Mouse (Mus musculus) erythroblast, adult 5-6 weeks (primary cell): ENCODE data around the gene Hist1h2bn. TPM values are rescaled to one million over a fixed set of nuclear protein-coding genes. Genes with fewer than 3 reads are reported as not detected.

ENCODE experiments used
- total RNA-seq, 2 experiments: library from RNA; stranded (forward) in 1 of 2; stranded (reverse) in 1 of 2; fragments of 150-400 nt in 1 of 2; fragments of 200-764, 138-1000 nt in 1 of 2; gene quantifications; 2 replicates each; pipeline versions ENCODE4 v1.2.3 to v1.2.4; 2015 to 2017; ENCODE audit warnings: low replicate concordance in 2 of 2

Gene Hist1h2bn
- total RNA-seq, 2 experiments from 2014 or later: 365 to 1,236 TPM

Other genes starting within 250 kb of the Hist1h2bn start
- 2.1 and 5.4 TPM in 2 replicates for gene Zkscan8, start 223.0 kb upstream of the Hist1h2bn start, total RNA-seq (2015; ENCODE audit: low replicate concordance)
- 1.7 and 3.4 TPM in 2 replicates for gene Zkscan8, start 223.0 kb upstream of the Hist1h2bn start, total RNA-seq (2017; ENCODE audit: low replicate concordance)
- not detected in 2 replicates for gene Olfr1366, start 211.3 kb upstream of the Hist1h2bn start, total RNA-seq (2015; ENCODE audit: low replicate concordance)
- not detected in 2 replicates for gene Olfr1366, start 211.3 kb upstream of the Hist1h2bn start, total RNA-seq (2017; ENCODE audit: low replicate concordance)
- not detected in 2 replicates for gene Olfr1535, start 194.2 kb upstream of the Hist1h2bn start, total RNA-seq (2015; ENCODE audit: low replicate concordance)
- gene Olfr1535, start 194.2 kb upstream of the Hist1h2bn start, total RNA-seq (2017; ENCODE audit: low replicate concordance): 0.84 TPM in 1 of 2 replicates, not detected in the other
- not detected in 2 replicates for gene Olfr1364, start 172.4 kb upstream of the Hist1h2bn start, total RNA-seq (2015; ENCODE audit: low replicate concordance)
- gene Olfr1364, start 172.4 kb upstream of the Hist1h2bn start, total RNA-seq (2017; ENCODE audit: low replicate concordance): not detected in 2 replicates
- not detected in 2 replicates for gene Olfr1362, start 140.1 kb upstream of the Hist1h2bn start, total RNA-seq (2015; ENCODE audit: low replicate concordance)
- not detected in 2 replicates for gene Olfr1362, start 140.1 kb upstream of the Hist1h2bn start, total RNA-seq (2017; ENCODE audit: low replicate concordance)
- not detected in 2 replicates for gene Olfr11, start 111.6 kb upstream of the Hist1h2bn start, total RNA-seq (2015; ENCODE audit: low replicate concordance)
- gene Olfr11, start 111.6 kb upstream of the Hist1h2bn start, total RNA-seq (2017; ENCODE audit: low replicate concordance): not detected in 2 replicates
- not detected in 2 replicates for gene Olfr1361, start 90.7 kb upstream of the Hist1h2bn start, total RNA-seq (2015; ENCODE audit: low replicate concordance)
- not detected in 2 replicates for gene Olfr1361, start 90.7 kb upstream of the Hist1h2bn start, total RNA-seq (2017; ENCODE audit: low replicate concordance)
- gene Olfr1360, start 76.7 kb upstream of the Hist1h2bn start, total RNA-seq (2015; ENCODE audit: low replicate concordance): not detected in 2 replicates
- not detected in 2 replicates for gene Olfr1360, start 76.7 kb upstream of the Hist1h2bn start, total RNA-seq (2017; ENCODE audit: low replicate concordance)
- not detected in 2 replicates for gene Olfr1359, start 56.0 kb upstream of the Hist1h2bn start, total RNA-seq (2015; ENCODE audit: low replicate concordance)
- 0.34 and 0.42 TPM in 2 replicates for gene Olfr1359, start 56.0 kb upstream of the Hist1h2bn start, total RNA-seq (2017; ENCODE audit: low replicate concordance)
- 91.5 and 110 TPM in 2 replicates for gene Hist1h2bl, start 38.0 kb upstream of the Hist1h2bn start, total RNA-seq (2015; ENCODE audit: low replicate concordance)
- 213 and 268 TPM in 2 replicates for gene Hist1h2bl, start 38.0 kb upstream of the Hist1h2bn start, total RNA-seq (2017; ENCODE audit: low replicate concordance)
- gene Hist1h2ai, start 37.7 kb upstream of the Hist1h2bn start, total RNA-seq (2015; ENCODE audit: low replicate concordance): 6.1 TPM in 1 of 2 replicates, not detected in the other
- 1,027 and 1,342 TPM in 2 replicates for gene Hist1h2ai, start 37.7 kb upstream of the Hist1h2bn start, total RNA-seq (2017; ENCODE audit: low replicate concordance)
- 16.7 TPM in 1 of 2 replicates, not detected in the other for gene Hist1h3h, start 36.5 kb upstream of the Hist1h2bn start, total RNA-seq (2015; ENCODE audit: low replicate concordance)
- 69.1 and 159 TPM in 2 replicates for gene Hist1h3h, start 36.5 kb upstream of the Hist1h2bn start, total RNA-seq (2017; ENCODE audit: low replicate concordance)
- gene Hist1h2bm, start 32.1 kb upstream of the Hist1h2bn start, total RNA-seq (2015; ENCODE audit: low replicate concordance): 65.8 and 82.8 TPM in 2 replicates
- gene Hist1h2bm, start 32.1 kb upstream of the Hist1h2bn start, total RNA-seq (2017; ENCODE audit: low replicate concordance): 254 and 277 TPM in 2 replicates
- not detected in 2 replicates for gene Hist1h4j, start 19.1 kb upstream of the Hist1h2bn start, total RNA-seq (2015; ENCODE audit: low replicate concordance)
- gene Hist1h4j, start 19.1 kb upstream of the Hist1h2bn start, total RNA-seq (2017; ENCODE audit: low replicate concordance): 148 and 152 TPM in 2 replicates
- 10.4 and 16.9 TPM in 2 replicates for gene Hist1h4k, start 3.6 kb upstream of the Hist1h2bn start, total RNA-seq (2015; ENCODE audit: low replicate concordance)
- 714 and 903 TPM in 2 replicates for gene Hist1h4k, start 3.6 kb upstream of the Hist1h2bn start, total RNA-seq (2017; ENCODE audit: low replicate concordance)
- 39.2 and 75.4 TPM in 2 replicates for gene Hist1h2ak, start 296 bp upstream of the Hist1h2bn start, total RNA-seq (2015; ENCODE audit: low replicate concordance)
- gene Hist1h2ak, start 296 bp upstream of the Hist1h2bn start, total RNA-seq (2017; ENCODE audit: low replicate concordance): 730 and 899 TPM in 2 replicates
- gene Hist1h1b, start 26.5 kb downstream of the Hist1h2bn start, total RNA-seq (2015; ENCODE audit: low replicate concordance): 491 and 530 TPM in 2 replicates
- gene Hist1h1b, start 26.5 kb downstream of the Hist1h2bn start, total RNA-seq (2017; ENCODE audit: low replicate concordance): 1,333 and 2,653 TPM in 2 replicates
- gene Hist1h3i, start 29.2 kb downstream of the Hist1h2bn start, total RNA-seq (2015; ENCODE audit: low replicate concordance): 143 and 204 TPM in 2 replicates
- 142 and 186 TPM in 2 replicates for gene Hist1h3i, start 29.2 kb downstream of the Hist1h2bn start, total RNA-seq (2017; ENCODE audit: low replicate concordance)
- not detected in 2 replicates for gene Hist1h2an, start 33.1 kb downstream of the Hist1h2bn start, total RNA-seq (2015; ENCODE audit: low replicate concordance)
- gene Hist1h2an, start 33.1 kb downstream of the Hist1h2bn start, total RNA-seq (2017; ENCODE audit: low replicate concordance): 456 and 497 TPM in 2 replicates
- gene Hist1h2bp, start 33.3 kb downstream of the Hist1h2bn start, total RNA-seq (2015; ENCODE audit: low replicate concordance): 4.4 and 5.8 TPM in 2 replicates
- 33.7 and 47.3 TPM in 2 replicates for gene Hist1h2bp, start 33.3 kb downstream of the Hist1h2bn start, total RNA-seq (2017; ENCODE audit: low replicate concordance)
- gene Hist1h2bq, start 56.1 kb downstream of the Hist1h2bn start, total RNA-seq (2015; ENCODE audit: low replicate concordance): 197 and 261 TPM in 2 replicates
- gene Hist1h2bq, start 56.1 kb downstream of the Hist1h2bn start, total RNA-seq (2017; ENCODE audit: low replicate concordance): 24.3 and 156 TPM in 2 replicates
- gene Hist1h2ao, start 56.3 kb downstream of the Hist1h2bn start, total RNA-seq (2015; ENCODE audit: low replicate concordance): 63.1 and 86.1 TPM in 2 replicates
- 517 TPM in 1 of 2 replicates, not detected in the other for gene Hist1h2ao, start 56.3 kb downstream of the Hist1h2bn start, total RNA-seq (2017; ENCODE audit: low replicate concordance)
- gene Hist1h4m, start 57.6 kb downstream of the Hist1h2bn start, total RNA-seq (2015; ENCODE audit: low replicate concordance): 71.7 and 77.6 TPM in 2 replicates
- gene Hist1h4m, start 57.6 kb downstream of the Hist1h2bn start, total RNA-seq (2017; ENCODE audit: low replicate concordance): 860 and 1,014 TPM in 2 replicates
- gene Hist1h4n, start 78.1 kb downstream of the Hist1h2bn start, total RNA-seq (2015; ENCODE audit: low replicate concordance): 6.9 and 21.5 TPM in 2 replicates
- gene Hist1h4n, start 78.1 kb downstream of the Hist1h2bn start, total RNA-seq (2017; ENCODE audit: low replicate concordance): 699 and 712 TPM in 2 replicates
- 40.2 and 52.7 TPM in 2 replicates for gene Hist1h2ap, start 79.4 kb downstream of the Hist1h2bn start, total RNA-seq (2015; ENCODE audit: low replicate concordance)
- gene Hist1h2ap, start 79.4 kb downstream of the Hist1h2bn start, total RNA-seq (2017; ENCODE audit: low replicate concordance): 924 and 2,814 TPM in 2 replicates
- gene Hist1h2br, start 79.6 kb downstream of the Hist1h2bn start, total RNA-seq (2015; ENCODE audit: low replicate concordance): 215 and 279 TPM in 2 replicates
- gene Hist1h2br, start 79.6 kb downstream of the Hist1h2bn start, total RNA-seq (2017; ENCODE audit: low replicate concordance): 157 and 261 TPM in 2 replicates
- 0.19 and 2.9 TPM in 2 replicates for gene Zfp184, start 191.0 kb downstream of the Hist1h2bn start, total RNA-seq (2015; ENCODE audit: low replicate concordance)
- 0.34 and 2.5 TPM in 2 replicates for gene Zfp184, start 191.0 kb downstream of the Hist1h2bn start, total RNA-seq (2017; ENCODE audit: low replicate concordance)
- gene Pom121l2, start 227.1 kb downstream of the Hist1h2bn start, total RNA-seq (2015; ENCODE audit: low replicate concordance): not detected in 2 replicates
- not detected in 2 replicates for gene Pom121l2, start 227.1 kb downstream of the Hist1h2bn start, total RNA-seq (2017; ENCODE audit: low replicate concordance)